Mouse (Mus musculus) c-Kit-positive CD71-negative TER-119-negative erythroid progenitor cells, embryonic 14.5 days (primary cell): ENCODE measurements around the gene Dennd1a.

ENCODE experiments used
- DNase-seq: peaks from one replicate; pipeline ENCODE4 v3.0.0-alpha.2; 2013; ENCODE audit warnings: low read depth

Gene Dennd1a

GRCm38 (mm10) chr2:38229882-38230281, 57.3 kb downstream of the Dennd1a start:
- DNase-seq, result no peak

GRCm38 (mm10) chr2:38223759-38224158, 63.4 kb downstream of the Dennd1a start:
- DNase-seq, result no peak

- DNase-seq, result no peak
Measured at GRCm38 (mm10) chr2:38221461-38221860, 65.7 kb downstream of the Dennd1a start.

- DNase-seq, result no peak
Measured at GRCm38 (mm10) chr2:38220687-38221435, 66.3 kb downstream of the Dennd1a start.

GRCm38 (mm10) chr2:38219666-38220065, 67.5 kb downstream of the Dennd1a start:
- DNase-seq, result no peak

GRCm38 (mm10) chr2:38213041-38213440, 74.1 kb downstream of the Dennd1a start:
- DNase-seq, result no peak

- DNase-seq, result no peak
Measured at GRCm38 (mm10) chr2:38211426-38211825, 75.8 kb downstream of the Dennd1a start.

GRCm38 (mm10) chr2:38207752-38208151, 79.4 kb downstream of the Dennd1a start:
- no peak for DNase-seq

- no peak for DNase-seq
Measured at GRCm38 (mm10) chr2:38205281-38205680, 81.9 kb downstream of the Dennd1a start.

GRCm38 (mm10) chr2:38204696-38205095, 82.5 kb downstream of the Dennd1a start:
- DNase-seq, result no peak

- DNase-seq, result no peak
Measured at GRCm38 (mm10) chr2:38198072-38198471, 89.1 kb downstream of the Dennd1a start.

- DNase-seq, result no peak
Measured at GRCm38 (mm10) chr2:38196199-38197060, 90.8 kb downstream of the Dennd1a start.

GRCm38 (mm10) chr2:38192007-38192406, 95.2 kb downstream of the Dennd1a start:
- no peak for DNase-seq

GRCm38 (mm10) chr2:38191601-38192000, 95.6 kb downstream of the Dennd1a start:
- no peak for DNase-seq

- DNase-seq, result no peak
Measured at GRCm38 (mm10) chr2:38186438-38186837, 100.8 kb downstream of the Dennd1a start.

- no peak for DNase-seq
Measured at GRCm38 (mm10) chr2:38184977-38185376, 102.2 kb downstream of the Dennd1a start.

GRCm38 (mm10) chr2:38183881-38184280, 103.3 kb downstream of the Dennd1a start:
- no peak for DNase-seq

- DNase-seq, result no peak
Measured at GRCm38 (mm10) chr2:38182283-38182682, 104.9 kb downstream of the Dennd1a start.

- DNase-seq, result no peak
Measured at GRCm38 (mm10) chr2:38177583-38177978, 109.6 kb downstream of the Dennd1a start.

- no peak for DNase-seq
Measured at GRCm38 (mm10) chr2:38176870-38177582, 110.2 kb downstream of the Dennd1a start.

GRCm38 (mm10) chr2:38175276-38175675, 111.9 kb downstream of the Dennd1a start:
- DNase-seq, result no peak

- DNase-seq, result no peak
Measured at GRCm38 (mm10) chr2:38168606-38169005, 118.6 kb downstream of the Dennd1a start.

- no peak for DNase-seq
Measured at GRCm38 (mm10) chr2:38165966-38166365, 121.2 kb downstream of the Dennd1a start.
